Mouse (Mus musculus): ENCODE measurements around the gene Wbp11.
"Not testable (repeated sequence)": the region's sequence is repeated elsewhere in the genome, so short reads cannot be mapped to it uniquely, and the experiment has no call there.

Wbp11 gene

DNA sequence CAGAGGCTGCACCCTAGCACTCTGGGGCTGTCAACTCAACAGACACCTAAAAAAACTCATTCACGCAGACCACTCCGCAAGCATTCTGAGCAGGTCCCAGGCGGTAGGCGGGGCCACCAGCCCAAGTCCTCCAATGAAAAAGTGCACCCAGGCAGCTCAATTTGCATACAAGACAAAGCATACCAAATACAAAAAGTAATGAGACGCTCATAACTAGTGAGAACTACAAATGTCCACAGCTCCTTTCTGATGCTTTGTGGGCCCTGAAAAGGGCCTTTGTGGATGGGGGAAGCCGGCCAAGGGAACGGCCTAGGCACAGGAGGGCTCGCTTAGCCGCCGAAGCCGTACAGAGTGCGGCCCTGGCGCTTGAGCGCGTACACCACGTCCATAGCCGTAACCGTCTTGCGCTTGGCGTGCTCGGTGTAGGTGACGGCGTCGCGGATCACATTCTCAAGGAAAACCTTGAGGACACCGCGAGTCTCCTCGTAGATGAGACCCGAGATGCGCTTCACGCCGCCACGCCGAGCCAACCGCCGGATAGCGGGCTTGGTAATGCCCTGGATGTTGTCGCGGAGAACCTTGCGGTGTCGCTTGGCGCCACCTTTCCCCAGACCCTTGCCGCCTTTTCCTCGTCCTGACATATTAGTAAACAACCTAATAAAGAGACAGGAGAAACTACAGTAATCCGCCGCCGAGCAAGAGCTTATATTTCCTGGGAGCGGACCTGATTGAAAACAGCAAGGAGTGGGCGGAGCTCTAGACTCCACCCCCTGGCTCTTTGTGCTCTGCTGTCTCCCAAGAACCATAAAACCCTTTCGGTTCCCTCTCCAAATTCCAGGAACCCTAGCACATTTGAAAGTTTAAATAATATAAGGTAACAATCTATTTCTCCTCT, 24.0 kb downstream of the Wbp11 start, which contains the start of gene Hist4h4:
Gene Hist4h4, minus strand, starts transcription at position 677 of the 895 bp plus-strand sequence.
- peak; percentile 95 to 98 for DNase-seq (ENCODE audit: low spot score in 2 of 2)

DNA sequence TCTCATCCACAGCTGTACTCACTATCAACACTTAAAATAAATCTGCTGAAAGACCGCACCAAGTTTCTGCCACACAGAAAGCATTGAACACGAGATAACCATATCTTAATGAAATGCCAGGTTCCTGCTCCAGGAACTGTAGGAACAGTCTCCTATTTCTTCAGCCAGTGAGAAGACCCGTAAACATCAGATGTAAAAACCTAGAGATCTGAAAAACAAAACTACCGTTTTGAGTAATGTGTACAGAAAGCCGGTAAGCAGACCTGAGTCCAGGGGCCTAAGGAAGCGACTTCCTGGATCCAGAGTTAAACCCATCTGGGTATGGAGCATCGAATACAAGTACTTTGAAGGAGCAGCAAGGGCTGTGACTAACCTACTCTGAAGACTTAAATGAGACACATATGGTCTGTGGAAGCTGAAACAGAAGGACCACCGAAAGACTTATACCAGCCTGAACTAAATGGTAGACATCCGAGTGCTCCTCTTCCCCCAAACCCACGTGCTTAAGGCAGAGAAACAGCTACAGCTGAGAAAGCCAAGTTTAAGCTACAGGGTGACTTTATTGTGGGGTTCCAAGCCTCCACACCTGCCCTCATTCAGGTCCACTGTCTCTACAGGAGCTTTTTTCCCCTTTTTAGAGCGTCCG, 24.8 kb downstream of the Wbp11 start:
- DNase-seq (ENCODE audit: low spot score in 2 of 2), result no peak

DNA sequence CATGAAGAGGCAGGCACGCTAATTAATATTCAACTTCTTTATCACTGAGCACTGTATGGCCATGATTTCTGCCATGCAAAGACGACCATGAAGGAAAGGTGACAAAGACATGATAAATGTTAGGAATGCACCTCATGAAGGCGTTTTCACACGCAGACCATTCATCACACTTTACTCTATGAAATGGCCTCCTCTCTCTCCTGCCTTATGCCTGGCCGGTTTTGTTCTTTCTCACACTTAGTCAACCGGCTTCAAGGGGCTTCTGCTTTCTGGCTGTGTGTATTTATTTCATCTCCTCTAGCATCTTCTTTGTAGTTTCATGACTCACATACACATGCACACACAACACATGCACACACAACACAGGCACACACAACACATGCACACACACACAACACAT, 26.8 kb downstream of the Wbp11 start:
- DNase-seq (ENCODE audit: low spot score in 2 of 2), result no peak

GRCm38 (mm10) chr6:136800710-136801109, 27.3 kb downstream of the Wbp11 start:
- DNase-seq (ENCODE audit: low spot score in 2 of 2), result no peak

GRCm38 (mm10) chr6:136797874-136798693, 29.9 kb downstream of the Wbp11 start:
- DNase-seq (ENCODE audit: low spot score in 2 of 2), result not testable (repeated sequence)

DNA sequence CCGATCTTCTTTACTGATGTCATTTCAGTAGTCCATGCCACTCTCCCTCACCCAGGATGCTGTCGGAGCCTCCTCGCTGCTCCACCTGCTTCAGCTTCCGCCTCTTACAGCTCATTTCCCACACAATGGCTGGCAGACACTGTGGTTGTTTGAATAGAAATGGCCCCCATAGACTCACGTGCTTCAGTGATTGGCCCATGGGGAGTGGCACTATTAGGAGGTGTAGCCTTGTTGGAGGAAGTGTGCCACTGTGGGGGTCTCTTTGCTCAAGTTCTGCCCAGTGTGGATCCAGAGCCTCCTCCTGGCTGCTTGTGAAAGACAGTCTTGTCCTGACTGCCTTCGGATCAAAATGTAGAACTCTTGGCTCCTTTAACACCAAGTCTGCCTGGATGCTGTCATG, 32.2 kb downstream of the Wbp11 start:
- DNase-seq (ENCODE audit: low spot score in 2 of 2), result no peak

DNA sequence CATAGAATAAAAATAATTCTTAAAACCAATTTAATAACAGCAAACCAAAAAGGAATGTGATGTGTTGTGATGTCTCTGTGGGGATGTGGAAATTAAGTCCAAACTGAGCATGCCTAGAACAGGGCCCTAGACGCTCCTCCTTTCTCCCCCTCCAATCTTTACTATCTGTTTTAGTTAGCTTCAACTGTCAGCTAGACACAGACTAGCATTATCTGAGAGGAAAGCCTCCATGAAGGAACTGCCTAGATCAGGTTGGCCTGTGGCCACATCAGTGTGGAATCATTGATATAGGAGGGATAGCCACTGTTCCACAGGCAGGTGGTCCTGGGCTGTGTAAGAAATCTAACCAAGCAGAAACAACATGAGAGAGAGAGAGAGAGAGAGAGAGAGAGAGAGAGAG, 32.9 kb downstream of the Wbp11 start:
- DNase-seq (ENCODE audit: low spot score in 2 of 2), result no peak

GRCm38 (mm10) chr6:136793831-136794525, 34.1 kb downstream of the Wbp11 start:
- DNase-seq (ENCODE audit: low spot score in 2 of 2), result no peak

DNA sequence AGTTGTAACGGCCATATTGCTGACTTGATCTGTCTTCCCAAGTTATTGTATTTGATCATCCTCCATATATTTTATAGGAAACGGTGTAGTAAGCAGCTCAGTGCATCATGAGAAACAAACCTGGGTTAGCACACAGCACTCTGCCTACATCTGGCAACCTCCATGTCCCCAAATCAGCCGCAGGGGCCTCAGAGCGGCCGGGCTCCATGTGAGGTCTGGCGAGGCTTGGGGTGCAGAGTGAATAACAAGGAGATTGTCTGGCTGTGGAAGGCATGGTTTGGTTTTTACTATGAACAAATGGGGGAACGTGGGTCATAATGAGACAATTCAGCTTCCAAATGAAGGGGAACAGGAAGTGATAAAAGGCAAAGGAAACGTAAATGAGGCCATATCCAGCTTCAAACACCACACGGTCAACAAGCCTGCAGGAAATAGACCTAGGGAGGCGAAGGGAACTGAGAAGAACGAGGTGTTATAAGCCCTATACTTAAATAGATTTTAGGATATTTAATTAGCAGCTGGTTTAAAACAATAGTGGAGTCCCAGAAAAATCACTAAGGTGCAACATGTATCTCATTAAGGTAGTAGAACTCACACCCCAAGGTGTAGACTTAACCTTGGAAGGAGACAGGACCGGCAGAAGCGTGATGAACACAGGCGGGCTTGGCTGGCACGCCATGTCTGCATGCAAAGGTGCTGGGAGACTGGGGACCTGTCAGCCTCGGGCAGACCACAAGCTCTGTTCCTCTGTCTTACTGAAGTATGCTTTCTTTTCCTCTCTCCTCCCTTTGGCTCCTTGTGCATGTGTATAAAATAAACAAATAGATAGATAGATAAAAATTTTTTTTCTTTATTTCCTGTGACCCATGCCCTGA, 34.9 kb downstream of the Wbp11 start:
- DNase-seq (ENCODE audit: low spot score in 2 of 2), result no peak

DNA sequence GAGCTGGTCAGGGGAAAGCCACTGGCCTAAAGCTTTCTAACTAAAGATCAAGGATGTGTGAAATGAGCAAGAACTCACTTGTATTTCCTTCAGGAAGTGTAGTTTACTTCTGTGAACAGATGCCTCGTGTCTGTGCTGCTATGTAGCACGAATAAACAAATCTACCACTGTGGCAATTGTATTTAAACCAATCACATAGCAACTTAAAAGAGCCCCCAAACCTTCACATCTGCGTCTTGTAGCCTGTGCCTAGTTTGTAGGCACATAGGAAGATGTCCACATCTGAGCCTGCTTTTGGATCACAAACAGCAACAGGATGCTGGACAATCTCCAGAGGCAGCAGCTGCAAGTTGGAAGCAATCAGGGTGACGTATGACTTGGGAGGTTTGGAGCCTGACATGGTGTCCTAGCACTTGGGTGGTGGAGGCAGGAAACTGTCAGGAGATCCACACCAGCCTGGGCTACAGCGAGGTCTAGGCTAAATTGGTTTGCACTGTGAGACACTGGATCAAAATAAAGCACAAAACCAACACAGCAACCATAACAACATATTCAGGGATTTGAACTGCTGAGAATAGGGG, 38.6 kb downstream of the Wbp11 start:
- no peak for DNase-seq (ENCODE audit: low spot score in 2 of 2)

DNA sequence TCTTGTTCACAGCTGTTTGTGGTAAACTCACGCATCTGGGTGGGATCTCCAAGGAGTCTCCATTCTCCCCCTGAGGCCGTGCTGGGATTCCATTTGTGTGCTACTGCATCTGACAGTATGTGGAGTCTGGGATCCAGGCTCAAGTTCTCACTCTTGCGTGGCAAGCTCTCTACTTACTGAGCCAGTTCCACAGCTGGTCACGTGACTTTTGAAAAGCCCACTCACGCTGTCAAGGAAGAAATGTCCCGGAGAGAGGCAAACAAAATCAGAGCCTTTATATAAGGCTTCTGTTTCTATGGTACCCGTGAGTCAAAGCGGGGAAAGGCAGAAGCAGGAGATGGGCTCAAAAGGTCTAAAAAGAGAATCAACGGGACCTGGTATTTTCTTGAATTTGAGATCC, 45.3 kb downstream of the Wbp11 start:
- DNase-seq (ENCODE audit: low spot score in 2 of 2), result no peak

GRCm38 (mm10) chr6:136782146-136782545, 45.9 kb downstream of the Wbp11 start:
- DNase-seq (ENCODE audit: low spot score in 2 of 2), result no peak

DNA sequence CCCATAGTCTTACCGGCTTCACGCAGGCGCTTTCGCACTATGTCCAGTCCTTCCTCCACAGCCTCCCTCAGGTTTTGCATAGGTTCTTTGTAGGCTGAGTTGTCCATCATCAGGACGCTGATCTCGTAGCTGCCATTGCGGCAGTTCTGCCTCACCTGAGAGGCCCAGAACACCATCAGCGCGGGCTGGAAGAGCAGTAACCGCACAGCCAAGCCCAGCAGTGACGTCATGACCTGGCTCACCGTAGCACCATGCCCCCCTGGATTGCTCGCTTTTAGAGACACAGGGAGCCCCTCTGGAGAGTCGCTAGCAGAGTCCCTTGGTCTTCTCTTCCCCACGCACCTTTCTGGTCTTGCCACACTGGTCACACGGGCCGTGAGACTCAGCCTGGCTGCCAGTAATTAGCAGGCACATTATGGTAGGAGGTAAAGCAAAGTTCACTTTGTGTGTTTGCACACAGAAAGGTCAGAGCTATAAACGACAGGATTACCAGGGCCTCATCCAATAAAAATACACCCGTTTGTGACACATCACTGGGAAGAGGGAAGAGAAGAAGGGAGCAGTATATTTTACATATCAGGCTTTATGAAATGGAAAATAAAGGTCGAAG, 46.6 kb downstream of the Wbp11 start, which contains the start of gene Gucy2c:
Gene Gucy2c, minus strand, starts transcription at position 389 of the 610 bp plus-strand sequence.
- no peak for DNase-seq (ENCODE audit: low spot score in 2 of 2)

DNA sequence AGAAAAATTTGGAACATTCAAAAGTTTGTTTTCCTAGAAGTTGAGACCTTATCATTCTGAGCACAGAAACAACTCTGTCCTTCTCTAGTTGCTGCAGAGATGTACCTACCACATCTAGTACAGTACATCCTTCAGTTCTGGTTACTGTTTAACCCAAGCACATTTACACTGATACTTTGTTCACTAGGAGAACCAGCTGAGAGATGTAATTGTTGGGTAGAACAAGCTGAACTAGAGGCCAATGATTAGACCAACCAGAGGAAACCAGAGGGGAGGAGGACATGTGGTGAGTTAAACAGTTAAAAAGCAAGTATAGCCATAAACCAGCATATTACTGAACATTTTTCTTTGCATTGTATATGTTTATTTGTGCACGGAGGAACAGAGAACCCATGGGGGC, 51.6 kb downstream of the Wbp11 start:
- no peak for DNase-seq (ENCODE audit: low spot score in 2 of 2)

DNA sequence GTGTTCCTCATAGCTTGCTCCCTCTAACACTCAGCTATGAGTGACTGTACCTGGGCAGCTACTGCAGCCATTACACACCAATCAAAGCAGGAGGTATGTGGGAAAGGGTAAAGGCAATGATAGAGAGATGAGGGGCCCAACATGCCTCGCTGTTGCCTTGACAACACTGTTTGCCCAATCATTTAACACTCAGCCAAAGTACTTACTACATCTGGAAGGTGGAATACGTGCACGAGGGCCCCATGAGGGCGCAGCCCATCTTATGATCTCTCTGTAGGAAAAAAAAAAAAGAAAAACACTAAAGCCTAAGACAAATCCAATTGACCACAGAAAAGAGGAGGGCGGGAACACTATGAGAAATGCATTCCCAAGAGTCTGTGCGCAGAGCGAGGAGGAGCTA, 58.2 kb downstream of the Wbp11 start:
- no peak for DNase-seq (ENCODE audit: low spot score in 2 of 2)

- no peak for DNase-seq (ENCODE audit: low spot score in 2 of 2)
Measured at GRCm38 (mm10) chr6:136769143-136769542, 58.9 kb downstream of the Wbp11 start.

GRCm38 (mm10) chr6:136763912-136764311, 64.1 kb downstream of the Wbp11 start:
- DNase-seq (ENCODE audit: low spot score in 2 of 2), result no peak
